Mouse (Mus musculus) kidney, postnatal 0 days (tissue): ENCODE results near the gene Lefty1. TPM values are rescaled to one million over a fixed set of nuclear protein-coding genes. Genes with fewer than 3 reads are reported as not detected.
"Not testable (repeated sequence)": the region's sequence is repeated elsewhere in the genome, so short reads cannot be mapped to it uniquely, and the experiment has no call there.

Experiments
- ATAC-seq: fragments of 200-750 bp; cut with Nextera tagmentation; replicated peaks from 2 replicates; pipeline ENCODE4 v1.8.0; 2017; ENCODE audit warnings: low read depth, moderate number of reproducible peaks, moderate TSS enrichment, moderate library complexity; ENCODE audit not compliant: low FRiP score
- DNase-seq: peaks from one replicate; pipeline ENCODE4 v3.0.0-alpha.2; 2016; ENCODE audit warnings: low spot score
- H3K27ac ChIP-seq: fragments of 300-500 bp; sonication (generic); 2 replicates; pipeline ENCODE4 v1.5.1; 2014; ENCODE audit warnings: mild to moderate bottlenecking
- H3K27me3 ChIP-seq: fragments of 300-500 bp; sonication (generic); 2 replicates; pipeline ENCODE4 v1.6.1; 2014; ENCODE audit warnings: low read length, mixed read lengths; ENCODE audit not compliant: insufficient read depth
- H3K36me3 ChIP-seq: fragments of 300-500 bp; sonication (generic); 2 replicates; pipeline ENCODE4 v1.6.1; 2014; ENCODE audit warnings: low read length, mixed read lengths; ENCODE audit not compliant: insufficient read depth
- H3K4me1 ChIP-seq: fragments of 300-500 bp; sonication (generic); replicated peaks from 2 replicates; pipeline ENCODE4 v1.6.1; 2014; ENCODE audit warnings: antibody characterized with exemption, low read length, mixed read lengths; ENCODE audit not compliant: insufficient read depth
- H3K4me2 ChIP-seq: fragments of 300-500 bp; sonication (generic); 2 replicates; pipeline ENCODE4 v1.6.1; 2014; ENCODE audit warnings: mild to moderate bottlenecking, low read length, moderate library complexity, mixed read lengths
- H3K4me3 ChIP-seq: fragments of 300-500 bp; sonication (generic); replicated peaks from 2 replicates; pipeline ENCODE4 v1.5.1; 2014; ENCODE audit warnings: low read depth, low read length
- H3K9ac ChIP-seq: fragments of 300-500 bp; sonication (generic); 2 replicates; pipeline ENCODE4 v1.6.1; 2014; ENCODE audit warnings: low read depth, low read length
- H3K9me3 ChIP-seq: fragments of 300-500 bp; sonication (generic); replicated peaks from 2 replicates; pipeline ENCODE4 v1.6.1; 2016; ENCODE audit warnings: low read length, inconsistent platforms, mixed read lengths
- CTCF ChIP-seq: IDR thresholded peaks from 2 replicates; pipeline ENCODE4 v1.5.1; 2016; ENCODE audit warnings: antibody characterized with exemption, low read depth, mild to moderate bottlenecking, moderate library complexity
- WGBS: fragments of 180-500 bp; shearing (Covaris S2); extraction: QIAGEN DNeasy Blood & Tissue Kit; methylation state at CpG from one replicate; pipeline ENCODE4 v1.1.7; 2014; 5-methylcytosine and 5-hydroxymethylcytosine counted together
- polyA plus RNA-seq: library from polyadenylated mRNA; unstranded; fragments of >200 nt; fragmentation: Nextera tagmentation; extraction: Ambion mirVana; gene quantifications from 2 replicates; pipeline ENCODE4 v1.2.1, GENCODE M21; 2015

Lefty1 gene
- polyA plus RNA-seq: 1.5 and 1.6 TPM in 2 replicates

DNA sequence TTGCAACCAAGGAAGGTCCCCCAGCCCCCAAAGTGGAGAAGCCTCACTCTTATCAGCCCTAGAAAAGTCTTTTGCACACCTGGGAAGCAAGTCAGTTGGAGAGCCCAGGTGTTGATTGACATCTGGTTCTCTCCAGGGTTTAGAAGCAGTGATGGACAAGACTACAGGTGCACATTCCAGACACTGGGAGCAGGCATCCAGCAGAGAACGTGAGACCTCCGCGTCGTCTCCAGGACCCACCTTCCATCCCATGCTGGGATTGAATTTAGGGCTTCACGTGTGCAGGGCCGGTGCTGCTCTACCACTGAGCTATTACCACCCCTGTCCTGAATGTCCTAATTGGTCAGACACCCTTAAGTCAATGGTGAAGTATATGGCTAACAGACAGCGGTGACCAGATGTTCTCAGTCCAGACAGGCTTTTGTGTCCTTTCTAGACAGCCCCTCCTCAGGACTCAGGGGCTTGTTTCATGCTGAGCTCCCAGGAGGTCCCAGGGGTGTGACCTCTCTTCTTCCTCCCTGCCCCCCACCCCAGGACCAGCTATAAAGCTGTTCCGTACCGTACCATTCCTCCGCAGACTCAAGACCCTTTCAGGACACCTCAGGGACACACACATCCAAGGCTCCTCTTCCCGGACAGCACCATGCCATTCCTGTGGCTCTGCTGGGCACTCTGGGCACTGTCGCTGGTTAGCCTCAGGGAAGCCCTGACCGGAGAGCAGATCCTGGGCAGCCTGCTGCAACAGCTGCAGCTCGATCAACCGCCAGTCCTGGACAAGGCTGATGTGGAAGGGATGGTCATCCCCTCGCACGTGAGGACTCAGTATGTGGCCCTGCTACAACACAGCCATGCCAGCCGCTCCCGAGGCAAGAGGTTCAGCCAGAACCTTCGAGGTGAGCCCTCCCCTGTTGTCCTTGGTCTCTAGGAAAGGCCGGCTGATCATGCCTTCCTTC lies at the start of gene Lefty1:
Lefty1 (plus strand) TSS at position 556 of the 953 bp plus-strand sequence.
- DNase-seq: no peak

DNA sequence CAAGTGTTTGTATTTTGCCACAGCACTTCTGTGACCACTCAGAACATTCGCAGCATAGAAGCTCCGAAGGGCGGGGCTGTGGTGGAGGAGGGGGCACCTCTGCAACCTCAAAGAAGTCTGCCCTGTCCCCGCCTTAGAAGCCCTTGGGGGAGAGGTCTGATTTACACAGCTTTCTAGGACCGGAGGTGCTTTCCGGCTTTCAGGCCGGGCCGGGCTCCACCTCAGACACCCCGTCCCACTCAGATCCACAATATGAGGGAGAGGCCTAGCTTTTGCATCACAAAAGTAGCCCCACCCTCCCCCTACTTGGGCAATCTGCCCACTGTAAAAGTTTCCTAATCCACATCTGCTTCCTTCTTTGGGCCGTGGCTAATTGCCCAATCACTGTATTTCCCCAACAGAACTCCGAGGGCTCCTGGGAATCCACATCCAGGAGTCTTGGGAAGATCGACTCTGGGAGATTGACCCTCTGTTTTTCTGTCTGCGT lies 46.2 kb upstream of the Lefty1 start:
- peak; percentile 56 for ATAC-seq
- WGBS: 7% methylated on average over 13 of the region's 13 CpGs
- peaks cover 8% of the 10 kb centered on the region; the same call in 1 of the 2 replicates for H3K27me3 ChIP-seq
- H3K4me1 ChIP-seq: 0 out of 2 replicates have a peak, but pooled peaks cover 5% of the 10 kb centered on the region
- H3K27ac ChIP-seq: no peak overlapping the region; the same call in 1 of the 2 replicates
- peak overlapping the region; percentile 9; the same call in 1 of the 2 replicates for H3K4me3 ChIP-seq
- DNase-seq: peak; percentile 86
- H3K9ac ChIP-seq: peak overlapping the region; percentile 15; the same call in 1 of the 2 replicates
- H3K36me3 ChIP-seq: no peaks in the 10 kb centered on the region
- TF ChIP-seq CTCF: no peak
- no peaks in the 10 kb centered on the region for H3K9me3 ChIP-seq
- H3K4me2 ChIP-seq: peak overlapping the region; percentile 48

More for the DNA sequence above, at the start of gene Lefty1:
- WGBS: 22% methylated on average over 21 of the region's 21 CpGs
- ATAC-seq: no peak
- TF ChIP-seq CTCF: no peak
- H3K4me2 ChIP-seq: no peak within 1 kb of the TSS
- no peak within 1 kb of the TSS for H3K4me3 ChIP-seq
- H3K27me3 ChIP-seq: peaks cover 9% of the 10 kb centered on the region; the same call in 1 of the 2 replicates
- no peaks in the 10 kb centered on the region for H3K36me3 ChIP-seq
- H3K9me3 ChIP-seq: no peaks in the 10 kb centered on the region
- no peaks in the 10 kb centered on the region for H3K4me1 ChIP-seq
- H3K27ac ChIP-seq: no peak within 1 kb of the TSS
- no peak within 1 kb of the TSS for H3K9ac ChIP-seq

DNA sequence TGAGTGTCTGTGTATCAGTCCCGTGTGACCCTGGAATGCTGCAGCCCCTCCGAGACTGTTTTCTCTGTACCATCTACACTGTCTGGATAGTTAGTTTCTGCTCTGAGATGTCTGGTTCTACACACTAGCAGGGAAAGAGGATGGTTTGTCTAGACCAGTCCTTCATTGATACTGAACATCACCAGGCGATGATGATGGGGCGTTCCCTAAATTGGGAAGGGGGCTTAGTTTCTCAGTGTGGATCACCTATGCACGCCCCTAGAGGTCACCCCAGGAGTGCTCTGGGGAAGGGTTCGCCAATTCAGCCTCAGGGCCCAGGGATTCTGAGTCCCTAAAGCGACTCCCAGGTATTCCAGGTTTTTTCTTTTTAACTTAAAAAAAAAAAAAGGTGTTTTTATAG lies 45.6 kb upstream of the Lefty1 start:
- H3K36me3 ChIP-seq: no peaks in the 10 kb centered on the region
- H3K4me1 ChIP-seq: 0 out of 2 replicates have a peak, but pooled peaks cover 5% of the 10 kb centered on the region
- H3K27ac ChIP-seq: peak overlapping the region; percentile 36; the same call in 1 of the 2 replicates
- no peak overlapping the region for H3K4me3 ChIP-seq
- WGBS: 45% methylated on average over 7 of the region's 7 CpGs
- H3K9ac ChIP-seq: 0 out of 2 replicates have a peak overlapping the region, but pooled peaks have one; percentile 15
- no peak for DNase-seq
- H3K27me3 ChIP-seq: peaks cover 8% of the 10 kb centered on the region; the same call in 1 of the 2 replicates
- no peaks in the 10 kb centered on the region for H3K9me3 ChIP-seq
- 0 out of 2 replicates have a peak overlapping the region, but pooled peaks have one; percentile 48 for H3K4me2 ChIP-seq
- no peak for TF ChIP-seq CTCF
- ATAC-seq: no peak

- no peaks in the 10 kb centered on the region for H3K9me3 ChIP-seq
- ATAC-seq: no peak
- H3K4me1 ChIP-seq: 0 out of 2 replicates have a peak, but pooled peaks cover 5% of the 10 kb centered on the region
- H3K9ac ChIP-seq: no peak overlapping the region
- peaks cover 8% of the 10 kb centered on the region; the same call in 1 of the 2 replicates for H3K27me3 ChIP-seq
- no peak overlapping the region for H3K4me2 ChIP-seq
- no peak overlapping the region for H3K4me3 ChIP-seq
- peak; percentile 55 for TF ChIP-seq CTCF
- no peak overlapping the region for H3K27ac ChIP-seq
- peak; percentile 16 for DNase-seq
- 60% methylated on average over 6 of the region's 6 CpGs for WGBS
- no peaks in the 10 kb centered on the region for H3K36me3 ChIP-seq
Observed at GRCm38 (mm10) chr1:180889841-180890240, 45.0 kb upstream of the Lefty1 start.

GRCm38 (mm10) chr1:180892808-180893207 lies 42.0 kb upstream of the Lefty1 start, which contains the start of gene Lefty2:
TSS of gene Lefty2 (plus strand) at chr1:180893108.
- Histone ChIP-seq H3K4me1 (0 out of 2 replicates have a peak, but pooled peaks cover 5% of the 10 kb centered on the region), H3K27ac (no peak within 1 kb of the TSS), H3K27me3 (peaks cover 8% of the 10 kb centered on the region; the same call in 1 of the 2 replicates), H3K9ac (no peak within 1 kb of the TSS), H3K4me3 (no peak within 1 kb of the TSS), H3K9me3 (no peaks in the 10 kb centered on the region), H3K36me3 (no peaks in the 10 kb centered on the region), H3K4me2 (no peak within 1 kb of the TSS)
- no peak for TF ChIP-seq CTCF
- ATAC-seq: no peak
- DNase-seq: no peak
- WGBS: 65% methylated on average over 10 of the region's 10 CpGs

DNA sequence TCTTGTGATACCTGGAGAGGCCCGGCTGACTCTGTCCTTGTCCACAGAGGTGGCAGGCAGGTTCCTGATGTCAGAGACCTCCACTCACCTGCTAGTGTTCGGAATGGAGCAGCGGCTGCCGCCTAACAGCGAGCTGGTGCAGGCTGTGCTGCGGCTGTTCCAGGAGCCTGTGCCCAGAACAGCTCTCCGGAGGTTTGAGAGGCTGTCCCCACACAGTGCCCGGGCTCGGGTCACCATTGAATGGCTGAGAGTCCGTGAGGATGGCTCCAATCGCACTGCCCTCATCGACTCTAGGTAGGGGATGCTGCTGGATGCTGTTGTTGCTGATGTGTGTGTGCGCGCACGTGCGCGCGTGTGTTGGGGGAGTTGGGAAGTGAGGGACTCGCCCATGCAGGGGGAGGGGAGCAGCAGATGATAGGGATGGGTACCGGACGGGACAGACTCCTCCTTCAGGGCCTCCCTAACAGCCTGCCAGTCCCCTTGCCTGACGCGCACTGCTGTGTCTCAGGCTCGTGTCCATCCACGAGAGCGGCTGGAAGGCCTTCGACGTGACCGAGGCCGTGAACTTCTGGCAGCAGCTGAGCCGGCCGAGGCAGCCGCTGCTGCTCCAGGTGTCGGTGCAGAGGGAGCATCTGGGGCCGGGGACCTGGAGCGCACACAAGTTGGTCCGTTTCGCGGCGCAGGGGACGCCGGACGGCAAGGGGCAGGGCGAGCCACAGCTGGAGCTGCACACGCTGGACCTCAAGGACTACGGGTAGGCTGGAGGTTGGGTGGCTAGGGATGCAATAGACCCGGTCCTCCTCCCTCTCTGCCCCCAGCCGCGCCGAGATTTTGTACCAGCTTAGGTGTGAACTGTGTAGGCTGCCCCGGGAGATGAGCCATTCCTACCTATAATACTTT lies 40.5 kb upstream of the Lefty1 start:
- not testable (repeated sequence) for H3K27me3 ChIP-seq, ATAC-seq, H3K4me1 ChIP-seq, H3K9ac ChIP-seq, H3K27ac ChIP-seq, H3K9me3 ChIP-seq, DNase-seq, H3K4me3 ChIP-seq, H3K36me3 ChIP-seq
- WGBS: 4% methylated on average over 43 of the region's 51 CpGs
- peak overlapping the region; percentile 21 for H3K4me2 ChIP-seq
